Mouse (Mus musculus): ENCODE measurements around the gene Snrpf.

DNA sequence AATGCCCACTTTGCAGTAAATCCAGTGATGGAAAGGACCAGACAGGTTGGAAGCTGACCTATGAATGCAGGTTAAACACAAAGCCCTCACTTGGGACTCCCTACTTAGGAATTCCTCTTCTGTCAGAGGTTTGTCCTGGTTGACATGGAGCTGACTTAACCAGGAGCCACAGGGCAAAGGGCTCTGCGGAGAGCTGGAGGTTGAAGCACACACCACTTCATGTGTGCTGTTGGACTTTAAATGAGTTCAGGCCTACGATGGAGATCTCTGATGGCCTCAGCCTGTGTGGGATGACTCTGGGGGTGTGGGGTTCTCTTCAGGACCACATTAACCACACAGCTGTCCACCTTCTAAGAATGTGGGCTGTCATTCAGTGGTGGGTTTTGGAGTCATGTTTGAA lies 51.2 kb downstream of the Snrpf start:
- TF ChIP-seq CTCF (conservative IDR thresholded peaks at IDR 0.05 in 1 of 2, IDR thresholded peaks at IDR 0.05 in 1 of 2; ENCODE audit: low read depth in 2 of 2, low read length in 2 of 2) (no peak), POLR2A (IDR thresholded peaks at IDR 0.05; ENCODE audit: low read depth, low read length) (no peak), CHD2 (IDR thresholded peaks at IDR 0.05; ENCODE audit: low read length) (no peak)
